Mouse (Mus musculus) ES-E14 (cell line): ENCODE measurements around the gene Tdrkh. TPM values are rescaled to one million over a fixed set of nuclear protein-coding genes. Genes with fewer than 3 reads are reported as not detected.

ENCODE experiments used
- DNase-seq: peaks from one replicate; pipeline ENCODE4 v3.0.0-alpha.2; 2013; ENCODE audit warnings: low read depth, low spot score
- H3K27ac ChIP-seq: 2 replicates; pipeline ENCODE4 v1.5.1; 2012; ENCODE audit warnings: low read depth, mild to moderate bottlenecking, low read length, moderate library complexity, mixed read lengths; ENCODE audit not compliant: poor library complexity, insufficient read depth, severe bottlenecking
- H3K36me3 ChIP-seq: 2 replicates; pipeline ENCODE4 v1.6.1; 2012; ENCODE audit warnings: mild to moderate bottlenecking, low read length, moderate library complexity, mixed read lengths; ENCODE audit not compliant: control insufficient read depth, poor library complexity, insufficient read depth, severe bottlenecking
- H3K4me1 ChIP-seq, 2 experiments: fragments of 150-350 bp in 1 of 2; sonication (generic) in 1 of 2; 2 replicates each; pipeline ENCODE4 v1.6.1; 2012; ENCODE audit warnings: low read length in 2 of 2, mild to moderate bottlenecking in 1 of 2, mixed read lengths in 1 of 2; ENCODE audit not compliant: control insufficient read depth in 2 of 2, insufficient read depth in 2 of 2, poor library complexity in 1 of 2
- H3K4me3 ChIP-seq, 2 experiments: fragments of 150-350 bp in 1 of 2; sonication (generic) in 1 of 2; 2 replicates each; pipeline ENCODE4 v1.5.1; 2012; ENCODE audit warnings: low read length in 2 of 2, low read depth in 1 of 2, mild to moderate bottlenecking in 1 of 2, mixed read lengths in 1 of 2; ENCODE audit not compliant: insufficient read depth in 1 of 2, poor library complexity in 1 of 2, severe bottlenecking in 1 of 2
- H3K9ac ChIP-seq: 2 replicates; pipeline ENCODE4 v1.6.1; 2012; ENCODE audit warnings: low read depth, mild to moderate bottlenecking, low read length, mixed read lengths; ENCODE audit not compliant: poor library complexity, insufficient read depth, severe bottlenecking
- H3K9me3 ChIP-seq: fragments of 150-350 bp; sonication (generic); 2 replicates; pipeline ENCODE4 v1.6.1; 2012; ENCODE audit warnings: low read depth, mild to moderate bottlenecking, low read length; ENCODE audit not compliant: control insufficient read depth, insufficient read depth
- CHD2 ChIP-seq: IDR thresholded peaks from 2 replicates; pipeline ENCODE4 v1.6.1; 2014; ENCODE audit warnings: mild to moderate bottlenecking, low read depth, low read length, inconsistent platforms
- HCFC1 ChIP-seq: IDR thresholded peaks from 2 replicates; pipeline ENCODE4 v1.6.1; 2012; ENCODE audit warnings: low read length, inconsistent platforms, borderline replicate concordance; ENCODE audit not compliant: insufficient read depth
- MAFK ChIP-seq: IDR thresholded peaks from 2 replicates; pipeline ENCODE4 v1.6.1; 2014; ENCODE audit warnings: mild to moderate bottlenecking, low read depth, low read length, inconsistent platforms; ENCODE audit not compliant: insufficient read depth
- ZC3H11A ChIP-seq: IDR thresholded peaks from 2 replicates; pipeline ENCODE4 v1.6.1; 2012; ENCODE audit warnings: low read depth, mild to moderate bottlenecking, inconsistent platforms, low read length, borderline replicate concordance
- ZNF384 ChIP-seq: IDR thresholded peaks from 2 replicates; pipeline ENCODE4 v1.6.1; 2012; ENCODE audit warnings: low read depth, low read length, inconsistent platforms
- in situ Hi-C, 2 experiments: fragments of 600-800 bp; cut with MboI; formaldehyde crosslinking; loops; one replicate each; pipeline ENCODE4 v1.15.1; 2025; ENCODE audit warnings: low sequenced_read_pairs in 2 of 2, inconsistent platforms in 1 of 2; ENCODE audit not compliant: unreplicated experiment in 2 of 2
- total RNA-seq: library from RNA; depleted of rRNA; stranded (reverse); fragments of 300-350 nt; gene quantifications from 2 replicates; pipeline ENCODE4 v1.2.3, GENCODE M21; 2012

The Tdrkh gene
- total RNA-seq, 1 experiment: 3.4 TPM

DNA sequence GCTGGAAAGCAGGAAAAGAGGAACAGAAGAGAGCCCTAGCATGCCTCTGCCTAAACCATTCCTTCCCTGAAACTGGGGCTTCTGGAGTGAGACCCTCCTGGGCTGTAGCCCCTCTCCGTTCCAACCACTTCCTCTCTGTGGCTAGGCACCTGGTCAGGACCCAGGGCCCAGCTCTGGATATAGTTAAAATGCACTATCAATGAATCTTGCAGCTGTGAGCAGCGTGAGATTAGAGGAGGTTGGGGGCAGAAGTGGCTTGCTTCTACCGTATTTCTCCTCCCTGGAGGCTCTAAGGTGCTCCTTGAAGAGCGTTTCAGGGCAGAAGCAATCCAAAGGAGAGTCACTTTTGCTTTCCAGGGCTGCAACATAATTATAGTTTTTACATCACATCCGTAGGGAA lies 30.8 kb upstream of the Tdrkh start:
- no peak overlapping the region for H3K9ac ChIP-seq
- no peak overlapping the region for H3K27ac ChIP-seq
- no peak for DNase-seq

DNA sequence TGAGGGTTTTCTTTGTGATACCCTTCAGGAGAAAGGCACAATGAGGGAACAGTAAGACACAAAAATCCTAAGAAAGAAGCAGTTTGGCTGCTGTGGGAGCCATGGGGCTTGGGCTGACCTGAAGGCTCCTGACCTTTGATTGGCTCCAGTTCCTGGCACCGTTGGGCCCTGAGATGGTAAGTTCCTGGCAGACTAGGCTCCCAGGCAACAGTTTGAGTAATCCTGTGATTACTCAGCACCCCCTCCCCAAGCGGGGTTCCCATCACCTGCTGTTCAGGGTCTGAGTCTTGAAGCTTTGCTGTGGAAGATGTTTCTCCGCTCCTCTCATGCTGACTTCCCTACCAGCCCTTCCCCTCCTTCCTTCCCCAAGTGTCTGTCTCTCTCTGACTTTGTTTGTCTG lies 29.6 kb upstream of the Tdrkh start:
- no peak overlapping the region for H3K4me3 ChIP-seq
- no peak for DNase-seq
- in situ Hi-C loops: no loop called here
- H3K9ac ChIP-seq: no peak overlapping the region
- H3K27ac ChIP-seq: no peak overlapping the region
- TF ChIP-seq ZC3H11A: no peak
- TF ChIP-seq ZNF384: no peak
- TF ChIP-seq HCFC1: no peak
- no peak for TF ChIP-seq CHD2
- TF ChIP-seq MAFK: no peak
- H3K9me3 ChIP-seq: no peaks in the 10 kb centered on the region
- no peaks in the 10 kb centered on the region for H3K36me3 ChIP-seq
- no peaks in the 10 kb centered on the region for H3K4me1 ChIP-seq

More for the DNA sequence above, 30.8 kb upstream of the Tdrkh start:
- no peaks in the 10 kb centered on the region for H3K9me3 ChIP-seq
- in situ Hi-C loops: no loop called here
- no peak overlapping the region for H3K4me3 ChIP-seq
- H3K4me1 ChIP-seq: peaks cover 0 to 6% of the 10 kb centered on the region in 2 experiments; a peak in 3 of 4 replicates
- H3K36me3 ChIP-seq: no peaks in the 10 kb centered on the region
- TF ChIP-seq ZC3H11A: no peak
- TF ChIP-seq MAFK: no peak
- TF ChIP-seq CHD2: no peak
- no peak for TF ChIP-seq ZNF384
- TF ChIP-seq HCFC1: no peak

DNA sequence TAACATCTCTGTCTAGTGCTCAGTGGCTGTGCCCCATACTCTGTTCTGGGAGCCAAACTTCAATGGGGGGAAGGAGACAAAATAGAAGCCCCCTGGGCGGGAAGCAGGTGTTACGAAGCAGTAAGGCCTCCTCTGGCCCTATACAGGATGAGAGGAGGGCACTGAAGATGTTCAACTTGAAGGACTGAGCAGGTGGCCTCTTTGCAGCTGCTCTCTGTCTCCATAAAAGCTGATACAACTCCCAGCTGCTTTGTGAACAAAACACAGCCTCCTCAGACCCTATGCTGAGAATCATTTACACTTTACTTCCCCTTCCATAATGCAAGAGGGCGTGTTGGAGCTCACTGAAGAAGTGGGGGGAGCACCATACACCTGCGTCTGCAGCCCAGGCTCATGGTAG lies 26.4 kb upstream of the Tdrkh start:
- Histone ChIP-seq H3K9ac (no peak overlapping the region), H3K4me3 (no peak overlapping the region), H3K4me1 (no peaks in the 10 kb centered on the region), H3K36me3 (no peaks in the 10 kb centered on the region), H3K9me3 (no peaks in the 10 kb centered on the region), H3K27ac (no peak overlapping the region)
- in situ Hi-C loops: no loop called here
- DNase-seq: no peak
- no peak for TF ChIP-seq CHD2
- TF ChIP-seq MAFK: no peak
- TF ChIP-seq ZC3H11A: no peak
- TF ChIP-seq HCFC1: no peak
- no peak for TF ChIP-seq ZNF384

DNA sequence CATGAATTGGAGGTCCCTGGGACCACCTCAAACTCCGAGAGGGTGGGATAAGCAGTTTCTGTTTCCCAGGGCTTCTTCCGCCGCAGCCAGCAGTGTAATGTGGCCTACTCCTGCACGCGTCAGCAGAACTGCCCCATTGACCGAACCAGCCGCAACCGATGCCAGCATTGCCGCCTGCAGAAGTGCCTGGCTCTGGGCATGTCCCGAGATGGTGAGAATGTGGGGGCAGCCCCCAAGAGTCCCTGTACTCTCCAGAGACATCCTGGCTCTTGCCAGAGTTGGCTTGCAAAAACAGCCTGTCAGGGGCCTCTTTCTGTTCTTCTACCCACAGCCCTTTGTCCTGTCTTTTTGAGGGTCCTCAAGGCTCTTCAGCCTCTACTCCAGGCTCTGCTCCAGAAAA lies 25.7 kb upstream of the Tdrkh start:
- Histone ChIP-seq H3K4me3 (no peak overlapping the region), H3K36me3 (no peaks in the 10 kb centered on the region), H3K9me3 (no peaks in the 10 kb centered on the region), H3K27ac (no peak overlapping the region), H3K9ac (no peak overlapping the region), H3K4me1 (no peaks in the 10 kb centered on the region)
- no peak for TF ChIP-seq ZNF384
- no peak for TF ChIP-seq CHD2
- TF ChIP-seq HCFC1: no peak
- no peak for TF ChIP-seq MAFK
- no peak for TF ChIP-seq ZC3H11A
- in situ Hi-C loops: no loop called here
- no peak for DNase-seq

DNA sequence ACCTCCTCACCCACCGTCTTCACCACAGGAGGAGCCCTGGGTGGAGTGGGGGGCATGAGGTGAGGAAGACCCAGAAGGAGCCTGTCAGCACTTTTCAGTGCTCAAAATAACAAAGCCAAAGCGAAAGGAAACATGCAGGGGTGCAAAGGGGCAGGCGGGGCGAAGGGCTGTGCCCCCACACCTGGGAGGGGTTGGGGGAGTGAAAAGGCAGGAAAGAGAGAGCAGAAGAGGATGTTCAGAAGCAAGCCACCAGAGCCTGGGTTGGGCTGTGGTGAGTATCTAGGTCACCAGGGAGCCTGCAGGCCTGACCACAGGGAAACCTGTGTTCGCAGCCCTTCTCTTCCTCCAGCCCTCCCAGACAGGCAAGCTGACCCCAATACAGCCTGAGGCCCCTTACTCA lies 25.0 kb upstream of the Tdrkh start:
- Histone ChIP-seq H3K4me1 (no peaks in the 10 kb centered on the region), H3K4me3 (no peak overlapping the region), H3K9ac (no peak overlapping the region), H3K36me3 (no peaks in the 10 kb centered on the region), H3K9me3 (no peaks in the 10 kb centered on the region), H3K27ac (no peak overlapping the region)
- TF ChIP-seq HCFC1 (no peak), ZNF384 (no peak), CHD2 (no peak), MAFK (no peak), ZC3H11A (no peak)
- in situ Hi-C loops: no loop called here
- no peak for DNase-seq
